Mouse (Mus musculus) gastrocnemius, postnatal 25 days (tissue): ENCODE results near the gene Mgmt. TPM values are rescaled to one million over a fixed set of nuclear protein-coding genes. Genes with fewer than 3 reads are reported as not detected.

Experiments
- DNase-seq: peaks from one replicate; pipeline ENCODE4 v3.0.0; 2022
- total RNA-seq, 2 experiments: library from RNA; stranded (reverse); gene quantifications; 1 replicate in 1 of 2; 2 replicates in 1 of 2; pipeline ENCODE4 v1.2.3; 2021

Mgmt gene
- total RNA-seq, 2 experiments from 2014 or later, result 1.8 to 2.5 TPM

DNA sequence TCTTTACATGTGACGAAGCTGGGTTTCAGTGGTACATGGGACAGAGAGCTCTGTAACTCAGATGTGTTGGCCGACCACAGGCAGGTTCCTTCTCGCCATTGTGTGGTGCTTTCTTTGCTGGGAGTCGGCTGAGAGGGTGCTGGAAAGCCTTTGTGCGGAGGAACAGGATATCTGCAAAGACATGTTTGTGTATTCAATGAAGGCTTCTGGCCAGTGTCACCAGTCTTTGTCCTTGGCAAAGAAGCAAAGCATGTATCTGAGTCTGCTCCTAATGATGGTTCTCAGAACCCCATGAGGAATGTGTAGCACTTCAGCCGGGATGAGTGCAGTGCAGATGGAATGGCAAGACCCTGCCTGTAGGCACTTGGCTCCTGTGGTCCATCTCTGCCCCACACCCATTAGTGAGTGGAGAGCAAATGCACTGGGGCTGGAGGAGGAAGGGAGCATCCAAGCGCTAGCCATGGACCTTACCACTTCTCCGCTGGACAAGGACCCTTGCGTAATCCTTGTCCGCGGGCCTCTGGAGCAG lies 14.3 kb downstream of the Mgmt start:
- no peak for DNase-seq

DNA sequence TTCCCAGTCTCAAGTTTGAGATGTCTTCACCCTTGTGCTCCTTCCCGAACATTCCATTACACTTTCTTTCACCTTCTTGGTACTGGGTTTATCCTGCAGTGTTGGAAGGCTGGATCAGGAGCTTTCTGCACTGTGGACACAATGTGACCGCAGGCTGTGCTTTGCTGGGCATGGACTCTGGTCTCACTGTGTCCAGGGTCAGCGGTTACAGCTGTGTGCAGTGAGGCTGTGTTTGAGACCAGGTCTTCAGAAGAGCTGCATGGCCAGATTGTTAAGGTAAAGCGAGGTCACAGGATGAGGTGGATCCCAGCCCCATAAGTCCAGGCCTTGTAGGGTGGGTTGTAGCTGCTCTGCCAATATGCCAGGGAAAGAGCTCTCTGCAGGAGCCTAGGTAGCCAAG lies 18.5 kb downstream of the Mgmt start:
- no peak for DNase-seq

DNA sequence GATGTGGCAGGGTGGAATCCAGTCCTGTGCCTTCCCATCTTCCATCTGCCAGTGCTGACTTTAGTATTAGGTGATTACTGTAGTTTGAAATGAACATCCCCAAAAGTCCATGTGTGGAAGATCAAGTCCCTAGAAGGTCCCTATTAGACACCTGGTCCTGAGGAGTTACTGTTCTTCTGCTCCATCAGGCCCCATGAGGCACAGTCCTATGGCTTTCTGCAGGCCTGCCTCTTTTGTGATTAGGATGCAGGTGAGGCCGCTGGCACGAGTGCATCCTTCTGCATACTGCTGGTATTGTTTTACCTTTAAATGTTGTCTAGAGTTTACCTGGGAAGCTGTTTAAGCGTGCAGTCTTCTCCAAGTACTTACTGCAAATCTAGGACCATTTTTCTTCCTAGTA lies 21.6 kb downstream of the Mgmt start:
- no peak for DNase-seq

DNA sequence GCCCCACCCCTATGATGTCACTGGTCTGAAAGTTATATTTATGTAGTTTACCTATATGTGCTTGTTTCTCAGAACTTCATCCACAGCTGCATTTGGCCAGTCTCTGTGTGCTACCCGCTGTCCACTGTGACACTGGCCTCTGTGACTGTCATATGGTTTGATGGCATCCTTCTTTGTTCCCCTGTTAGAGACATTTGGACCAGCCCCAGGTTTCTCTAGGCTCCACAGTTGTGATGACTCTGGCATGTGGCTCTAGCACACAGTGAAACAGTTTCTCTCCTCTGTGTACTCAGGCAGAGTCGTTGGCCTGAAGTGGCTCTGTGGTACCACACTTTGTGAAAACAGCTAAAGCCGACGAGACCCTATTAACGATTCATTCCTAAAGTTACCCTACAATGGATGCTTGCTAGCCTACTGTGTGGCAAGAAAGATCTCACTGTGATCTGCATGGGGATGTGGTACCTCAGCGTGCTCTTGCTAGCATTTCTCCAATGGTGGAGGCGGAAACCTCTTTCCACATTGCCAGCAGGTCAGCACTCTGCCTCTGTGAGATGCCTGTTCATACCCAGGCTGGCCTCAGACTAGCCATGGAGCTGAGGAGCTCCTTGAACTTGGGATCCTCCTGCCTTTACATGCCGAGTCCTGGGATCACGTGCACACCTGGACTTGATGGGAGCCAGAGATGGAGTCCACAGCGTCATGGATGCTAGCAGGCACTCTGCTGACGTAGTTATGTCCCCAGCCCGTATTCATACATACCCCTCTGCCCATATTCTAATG lies 26.8 kb downstream of the Mgmt start:
- DNase-seq, result no peak

DNA sequence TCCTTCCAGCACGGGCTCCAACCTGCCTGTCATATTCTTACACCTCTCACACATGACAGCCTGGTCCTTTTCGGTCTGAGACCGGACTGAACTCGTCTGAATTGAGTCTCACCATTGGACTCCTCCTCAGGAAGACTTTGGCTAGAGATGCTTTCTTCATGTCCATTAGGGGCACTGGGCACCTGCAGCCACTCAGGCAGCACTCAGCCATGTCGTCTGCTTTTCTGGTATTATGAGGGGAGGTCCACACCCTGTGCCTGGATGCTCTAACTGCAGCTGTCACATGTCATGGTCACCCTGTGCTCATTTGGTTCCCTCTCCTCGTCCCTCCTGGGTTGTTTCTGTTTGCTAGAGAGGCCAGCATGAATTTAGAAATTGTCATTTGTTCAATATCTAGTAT lies 27.8 kb downstream of the Mgmt start:
- no peak for DNase-seq

DNA sequence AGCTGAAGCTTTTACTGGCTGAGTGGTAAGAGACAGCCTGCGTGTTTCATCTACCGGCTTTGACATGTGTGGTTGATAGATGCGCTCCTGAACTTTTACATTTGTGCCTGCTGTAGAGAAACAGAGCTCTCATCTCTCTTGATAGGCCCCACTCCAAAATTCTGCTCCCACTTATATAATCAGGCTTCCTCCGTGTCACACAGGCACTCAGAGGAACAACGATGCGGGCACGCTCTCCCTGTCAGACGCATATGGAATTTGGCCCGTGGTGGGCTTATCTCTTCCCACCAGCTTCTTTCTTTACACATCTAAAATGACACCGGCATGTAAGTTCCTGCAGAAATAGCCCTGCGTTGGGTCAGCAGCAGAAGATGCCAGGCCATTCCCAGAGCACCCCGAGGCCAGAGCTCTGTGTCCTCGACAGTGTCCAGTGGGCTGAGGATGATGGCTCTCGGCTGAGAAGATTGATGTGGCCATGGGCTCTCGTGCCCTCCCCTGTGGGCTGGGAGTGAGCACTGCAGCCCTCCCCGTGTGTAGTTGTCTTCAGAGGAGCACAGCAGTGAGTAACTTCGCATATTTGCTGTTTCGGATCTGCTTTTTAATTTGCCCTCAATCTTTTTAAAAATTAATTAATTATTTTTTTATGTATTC lies 30.3 kb downstream of the Mgmt start:
- no peak for DNase-seq

DNA sequence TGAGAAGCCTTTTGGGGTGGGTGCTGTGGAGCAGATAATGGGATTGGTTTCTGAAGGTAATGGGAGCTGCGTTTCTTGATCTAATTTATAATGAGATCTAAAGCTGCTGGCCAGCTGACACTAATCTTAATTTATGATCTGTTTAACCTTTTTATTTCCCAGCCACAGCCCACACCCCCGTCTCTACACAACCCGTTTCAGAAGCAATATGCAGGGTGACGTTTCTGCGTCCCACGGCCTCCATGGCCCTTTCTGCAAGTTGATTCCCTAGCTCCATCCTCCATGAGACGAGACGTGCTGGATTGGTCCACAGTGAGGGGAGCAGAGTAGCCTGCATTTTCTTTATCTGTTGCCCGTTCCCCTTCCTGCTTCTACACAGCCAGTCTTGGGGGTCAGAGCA lies 31.8 kb downstream of the Mgmt start:
- no peak for DNase-seq

DNA sequence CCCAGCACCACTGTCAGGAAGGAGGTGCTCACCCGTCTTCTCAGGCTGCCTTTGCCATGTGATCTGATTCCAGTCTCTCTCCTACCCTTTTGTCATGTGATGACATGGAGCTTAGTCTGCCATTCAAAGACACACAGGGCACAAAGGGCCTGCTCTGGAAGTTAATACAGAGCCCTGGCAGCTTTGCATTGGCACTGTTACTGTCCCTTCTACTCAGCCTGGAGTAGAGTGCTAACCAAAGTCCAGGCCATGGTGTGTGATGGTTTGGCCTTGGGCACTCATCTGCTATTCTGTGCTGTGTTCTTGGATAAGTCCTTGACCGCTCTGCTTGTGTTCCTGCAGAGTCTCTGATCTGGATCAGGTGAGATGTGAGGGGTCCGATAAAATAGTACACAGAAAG lies 36.0 kb downstream of the Mgmt start:
- DNase-seq, result no peak

DNA sequence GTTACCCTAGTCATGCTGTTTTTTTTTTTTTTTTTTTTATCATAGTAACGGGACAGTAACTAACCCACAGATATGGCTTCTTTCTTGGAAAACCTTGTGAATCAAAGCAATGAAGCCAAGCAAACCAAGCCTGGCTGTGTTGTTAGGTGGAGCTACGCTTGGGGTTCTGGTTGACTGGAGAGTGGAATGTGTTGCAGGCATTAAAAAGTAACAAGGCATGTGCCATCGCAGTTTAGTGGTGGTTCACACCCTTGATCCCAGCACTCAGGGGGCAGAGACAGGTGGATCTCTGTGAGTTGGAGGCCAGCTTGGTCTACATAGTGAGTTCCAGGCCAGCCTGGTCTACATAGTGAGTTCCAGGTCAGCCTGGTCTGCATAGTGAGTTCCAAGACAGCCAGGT lies 39.0 kb downstream of the Mgmt start:
- DNase-seq, result no peak

DNA sequence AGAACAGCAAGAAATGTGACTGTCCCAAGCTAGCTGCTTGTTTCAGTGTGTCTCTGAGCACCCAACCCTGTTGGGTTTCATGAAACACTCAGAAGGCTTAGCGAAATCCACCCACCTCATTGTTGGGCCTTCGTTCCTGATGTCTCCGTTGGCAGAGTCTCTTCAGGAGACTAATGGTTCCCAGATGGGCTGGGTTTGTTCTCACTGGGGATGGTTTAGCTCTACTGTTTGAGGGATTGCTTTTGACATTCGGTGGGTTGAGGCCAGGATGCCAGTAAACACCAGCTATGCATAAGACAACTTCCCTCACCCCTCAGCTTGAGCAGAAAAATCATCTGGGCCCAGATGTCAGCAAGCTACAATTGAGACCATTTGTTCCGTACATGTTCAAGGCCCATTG lies 39.9 kb downstream of the Mgmt start:
- no peak for DNase-seq

DNA sequence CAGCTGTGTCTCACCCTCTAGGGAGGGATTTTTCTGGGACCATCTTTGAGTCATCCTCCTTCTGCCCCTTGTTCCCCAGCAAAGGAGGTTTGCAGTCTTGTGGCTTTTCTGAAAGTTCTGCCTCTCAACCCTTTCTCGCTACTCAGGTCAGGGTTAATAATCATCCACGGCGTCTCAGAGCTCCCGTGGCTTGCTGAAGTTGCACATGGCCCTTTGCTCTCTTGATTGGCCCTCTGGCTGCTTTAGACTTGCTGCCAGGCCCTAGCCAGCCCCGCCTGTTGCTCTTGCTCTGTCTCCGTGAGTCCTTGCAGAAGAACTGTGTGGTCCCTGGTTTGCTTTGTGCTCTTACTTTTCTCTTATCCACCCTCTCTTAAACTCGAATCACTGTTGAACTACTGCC lies 40.4 kb downstream of the Mgmt start:
- DNase-seq, result no peak

DNA sequence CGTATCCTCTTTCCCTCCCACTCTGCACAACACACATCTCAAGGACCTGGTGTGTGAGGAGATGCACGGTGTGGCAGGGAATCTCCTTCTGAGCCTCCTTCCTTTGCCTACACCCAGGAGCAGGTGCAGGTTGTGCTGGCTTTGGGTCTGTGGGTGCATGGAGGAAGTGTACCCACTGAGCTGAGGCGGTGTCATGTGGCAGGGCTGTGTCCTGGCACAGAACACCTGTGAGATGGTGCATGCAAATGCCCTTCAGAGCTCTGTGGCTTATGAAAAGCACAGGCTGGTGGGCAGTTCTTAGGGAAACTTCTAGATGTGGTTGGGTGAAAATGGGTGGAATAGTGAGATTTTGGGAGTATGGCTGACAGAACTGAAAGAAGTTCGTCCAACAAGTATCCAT lies 44.0 kb downstream of the Mgmt start:
- DNase-seq, result no peak

DNA sequence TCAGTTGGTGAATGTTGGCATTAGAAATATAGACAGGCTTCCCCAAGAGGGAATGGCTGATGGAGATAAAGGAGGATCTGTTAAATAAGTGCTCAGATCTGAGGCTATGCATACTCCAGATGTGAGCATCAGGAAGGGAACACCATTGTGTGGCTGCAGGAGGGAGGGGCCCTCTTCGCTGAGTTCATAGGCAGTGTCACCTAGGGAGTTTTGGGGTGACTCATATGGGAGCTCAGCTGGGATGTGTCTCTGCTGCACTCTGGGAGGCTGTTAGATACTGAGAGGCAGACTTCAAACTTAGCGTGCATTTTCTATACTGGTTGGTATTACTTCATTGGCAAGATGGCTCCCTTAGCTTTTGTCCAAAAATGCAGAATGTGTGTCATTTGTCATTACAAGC lies 48.0 kb downstream of the Mgmt start:
- no peak for DNase-seq

DNA sequence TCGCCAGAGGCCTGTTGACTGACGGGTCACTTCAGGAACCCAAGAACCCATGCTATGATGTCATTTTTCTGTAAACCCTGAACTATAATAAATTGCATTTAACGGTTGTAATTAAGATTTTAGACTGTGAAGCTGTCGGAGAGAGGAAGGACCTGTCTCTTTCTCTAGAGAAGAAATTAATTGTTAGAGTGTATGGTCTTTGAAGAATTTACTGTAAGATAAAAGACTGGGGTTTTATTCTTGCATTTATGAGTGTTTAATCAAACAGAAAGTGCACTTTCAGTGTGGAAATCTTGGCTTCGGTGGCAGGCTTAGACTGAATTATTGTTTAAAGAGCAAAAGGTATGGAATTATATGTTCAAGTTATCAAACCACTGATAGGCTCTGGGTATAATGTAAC lies 49.5 kb downstream of the Mgmt start:
- no peak for DNase-seq

DNA sequence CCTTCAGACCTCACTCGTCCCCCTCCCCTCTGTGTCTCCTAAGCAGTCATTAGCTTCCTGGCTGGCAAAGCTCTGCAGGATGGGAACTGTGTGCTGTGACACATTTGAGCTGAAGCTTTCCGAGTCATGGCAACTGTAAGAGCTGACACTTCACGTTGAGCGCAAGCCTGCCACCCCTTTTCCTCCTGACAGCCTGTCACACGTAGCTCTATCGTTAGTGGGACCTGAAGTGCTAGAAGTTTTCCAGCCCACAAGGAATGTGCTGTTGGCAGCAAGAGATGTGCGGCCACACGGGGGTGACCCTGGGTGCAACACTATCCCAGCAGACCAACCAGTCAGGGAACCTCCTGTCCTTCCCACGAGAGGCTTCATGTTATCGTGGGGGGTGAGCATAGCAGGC lies 51.3 kb downstream of the Mgmt start:
- DNase-seq, result no peak

DNA sequence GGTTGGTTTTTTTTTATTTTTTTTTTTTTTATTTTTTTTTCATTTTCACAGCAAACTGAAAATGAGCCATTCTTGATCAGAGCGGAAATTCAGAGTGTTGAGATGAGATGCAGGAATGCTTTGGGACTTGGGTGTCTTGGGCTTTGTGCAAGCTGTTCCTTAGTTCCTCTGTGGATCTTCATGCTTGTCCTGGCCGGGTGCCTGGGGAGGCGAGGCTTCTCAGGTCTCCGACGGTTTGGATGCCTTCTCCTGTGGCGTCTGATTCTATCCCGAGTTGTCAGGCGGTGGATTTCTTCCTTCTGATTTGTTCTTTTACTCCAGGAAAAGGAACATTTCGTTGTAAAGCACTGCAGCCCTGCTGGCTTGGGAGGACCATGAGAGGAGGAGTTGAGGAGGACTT lies 51.7 kb downstream of the Mgmt start:
- peak; percentile 15 for DNase-seq

DNA sequence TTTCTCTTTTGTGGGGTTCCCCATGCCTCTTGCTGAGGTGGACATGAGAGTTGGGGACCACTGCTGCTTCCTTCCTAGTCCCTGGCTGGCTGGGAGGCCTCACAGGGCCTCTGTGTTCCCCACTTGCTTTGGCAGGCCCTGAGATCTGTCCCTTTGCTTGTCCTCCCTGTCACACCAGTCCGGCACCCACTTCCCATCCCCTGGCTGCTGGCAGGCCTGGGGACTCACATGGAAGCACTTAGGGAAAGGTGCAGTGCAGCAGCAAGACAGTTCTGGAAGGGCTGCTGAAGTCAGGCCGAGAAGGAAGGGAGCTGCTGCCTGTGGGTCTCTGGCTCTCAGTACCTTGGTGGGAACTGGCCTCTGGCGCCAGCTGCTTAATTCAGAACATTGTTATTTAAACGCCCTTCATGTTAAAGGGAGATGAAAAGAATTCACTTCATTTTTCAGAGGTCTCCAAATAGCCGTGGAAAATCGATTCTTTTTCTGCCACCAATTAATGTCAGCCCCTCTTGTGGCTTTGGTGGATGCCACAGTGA lies 53.9 kb downstream of the Mgmt start:
- DNase-seq, result no peak

DNA sequence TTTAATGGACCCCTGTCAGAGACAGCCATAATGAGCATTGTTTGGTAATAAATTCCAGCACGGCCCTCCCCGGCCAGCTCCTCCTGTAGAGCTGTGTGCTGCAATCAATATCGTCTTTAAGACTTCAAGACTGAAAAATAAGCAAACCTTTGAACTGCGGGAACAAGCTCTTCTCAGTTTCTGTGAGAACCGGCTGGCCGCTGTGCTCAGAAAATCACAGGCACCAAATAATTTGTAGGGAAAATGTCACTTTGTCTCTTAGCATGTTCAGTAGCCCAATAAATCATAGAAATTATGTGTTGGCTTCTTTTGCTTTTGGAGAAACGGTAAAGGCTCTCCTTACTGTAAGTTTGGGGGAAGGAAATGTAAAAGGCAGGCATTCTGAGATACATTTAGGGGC lies 58.2 kb downstream of the Mgmt start:
- no peak for DNase-seq

DNA sequence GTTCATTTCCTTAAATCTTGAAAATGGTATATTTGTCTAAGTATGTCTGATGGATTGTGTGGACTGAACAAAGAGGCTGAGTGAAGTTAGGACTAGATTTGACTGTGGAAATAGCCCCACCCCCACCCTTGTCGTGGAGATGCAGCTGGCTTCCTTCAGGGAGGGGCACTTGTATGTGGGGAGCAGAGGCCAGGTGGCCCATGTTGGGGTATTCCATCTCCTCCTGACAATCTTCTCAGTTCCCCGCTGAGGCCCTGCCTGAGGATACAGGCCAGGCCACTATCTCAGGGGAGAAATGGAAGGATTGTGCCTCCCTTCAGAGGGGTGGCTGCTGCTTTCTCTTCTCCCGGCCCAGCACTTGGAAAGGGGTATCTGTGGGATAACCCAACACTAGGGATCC lies 58.8 kb downstream of the Mgmt start:
- DNase-seq, result no peak

DNA sequence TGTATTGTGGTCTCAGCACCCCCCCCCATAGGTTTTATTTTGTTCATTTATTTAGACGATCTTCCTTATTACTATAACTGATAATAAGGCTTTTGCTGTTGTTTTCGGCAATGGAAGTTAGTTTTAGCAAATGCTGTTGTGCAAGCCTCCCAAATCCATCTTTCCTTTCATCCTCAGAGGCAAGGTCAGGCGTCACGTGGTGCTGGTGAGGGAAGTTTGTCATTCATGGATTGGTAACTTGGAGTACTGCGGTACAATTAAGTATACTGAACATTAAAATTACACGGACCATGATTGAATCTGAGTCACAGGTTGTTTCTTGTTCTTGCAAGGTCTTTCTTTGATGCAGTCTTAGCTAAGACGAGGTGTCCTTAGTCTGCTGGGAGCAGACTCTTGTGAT lies 77.9 kb downstream of the Mgmt start:
- DNase-seq, result no peak

DNA sequence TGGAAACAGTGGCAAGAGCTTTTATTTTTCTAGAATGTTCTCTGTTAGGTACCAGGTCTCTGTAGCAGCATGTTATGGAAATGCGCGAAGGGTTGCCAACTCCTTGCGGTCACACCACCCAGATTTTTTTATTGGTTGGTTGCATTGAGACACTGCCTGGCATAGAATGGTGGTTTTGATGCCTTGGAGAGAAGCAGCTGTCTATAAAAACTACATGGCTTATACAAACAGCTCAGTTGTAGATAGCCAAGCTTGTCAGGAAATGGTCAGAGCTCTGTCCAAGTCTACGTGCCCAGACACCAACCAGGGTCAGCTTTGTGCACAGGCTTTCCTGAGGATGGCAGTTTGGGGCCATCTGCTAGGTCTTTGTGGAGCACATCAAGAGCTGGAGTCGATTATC lies 80.6 kb downstream of the Mgmt start:
- no peak for DNase-seq

DNA sequence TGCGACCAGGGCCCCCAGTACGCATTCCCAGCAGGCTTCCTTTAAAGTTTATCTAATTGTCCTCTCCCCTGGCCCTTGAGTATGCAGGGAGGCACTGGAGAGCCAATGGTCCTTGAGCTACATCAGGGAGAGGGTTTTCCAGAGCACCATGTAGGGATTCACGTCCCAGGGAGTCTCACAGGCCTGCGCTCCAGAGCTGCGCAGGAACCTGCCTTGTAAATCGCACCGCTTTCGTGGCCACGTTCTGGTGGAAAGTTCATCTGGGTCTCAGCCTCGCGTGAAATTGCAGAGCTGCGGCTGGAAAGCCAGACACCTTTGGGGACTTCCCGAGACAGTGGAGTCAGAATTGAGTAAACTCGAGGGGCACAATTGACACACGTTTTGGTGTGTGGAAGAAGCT lies 103.0 kb downstream of the Mgmt start:
- no peak for DNase-seq

DNA sequence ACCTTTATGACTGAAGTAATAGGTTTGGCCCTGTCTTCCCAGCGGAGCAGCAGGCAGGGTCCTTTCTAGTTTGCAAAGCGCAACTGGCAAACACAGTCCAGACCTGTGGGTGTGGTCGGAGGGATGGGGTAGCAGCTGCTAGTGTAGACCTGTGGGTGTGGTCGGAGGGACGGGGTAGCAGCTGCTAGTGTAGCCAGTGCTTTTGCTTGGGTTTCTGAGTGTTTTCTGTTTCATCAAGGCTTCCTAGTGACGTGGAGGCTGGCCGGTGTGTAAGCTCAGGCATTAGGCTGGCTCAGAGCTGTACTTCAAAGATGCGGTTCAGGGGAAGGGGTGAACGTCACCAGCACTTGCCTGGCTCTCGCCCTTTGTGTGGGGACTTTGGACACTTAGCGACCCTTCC lies 106.3 kb downstream of the Mgmt start:
- no peak for DNase-seq

DNA sequence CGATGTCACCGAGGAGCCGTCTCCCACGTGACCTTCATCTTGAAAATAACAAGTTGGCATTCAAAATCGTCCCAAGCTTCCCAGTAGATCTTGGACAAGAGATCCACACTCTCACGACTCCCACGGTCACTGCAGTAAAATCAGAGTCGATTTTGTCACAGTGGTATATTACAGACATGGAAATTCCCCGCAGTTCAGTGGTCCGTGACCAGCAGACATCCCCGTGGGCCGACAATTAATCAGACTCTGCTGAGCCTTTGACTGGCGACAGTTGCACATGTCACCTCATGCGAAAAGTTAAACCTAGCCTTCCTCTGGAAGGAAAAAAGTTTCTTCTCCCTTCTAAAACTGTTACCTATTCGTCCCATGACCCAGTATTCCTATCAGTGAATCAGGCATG lies 106.8 kb downstream of the Mgmt start:
- no peak for DNase-seq
